Mouse (Mus musculus) lung, postnatal 25 days (tissue): ENCODE data around the gene Lmod2.

Experiments used
- DNase-seq: peaks from one replicate; pipeline ENCODE4 v3.0.0; 2022; ENCODE audit warnings: low spot score

The Lmod2 gene

DNA sequence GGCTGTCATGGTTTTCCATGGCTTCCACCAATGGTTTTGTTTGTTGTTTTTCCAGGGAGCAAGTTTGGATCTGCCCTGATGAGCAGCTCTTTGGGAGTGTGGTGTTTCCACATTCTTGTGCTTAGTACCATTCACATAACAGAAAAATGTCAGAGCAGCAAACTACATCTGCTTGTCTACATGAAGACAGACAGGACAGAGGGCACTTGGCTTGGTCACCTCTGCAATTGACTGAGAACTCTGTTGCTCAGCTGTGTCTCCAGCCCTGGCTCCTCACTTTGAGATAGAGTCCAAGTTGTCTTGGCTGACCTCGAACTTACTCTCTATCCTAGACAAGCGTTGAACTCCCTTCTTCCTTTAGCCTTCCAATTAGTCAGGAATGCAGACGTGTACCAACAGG is 4.8 kb downstream of the Lmod2 start:
- DNase-seq, result no peak

DNA sequence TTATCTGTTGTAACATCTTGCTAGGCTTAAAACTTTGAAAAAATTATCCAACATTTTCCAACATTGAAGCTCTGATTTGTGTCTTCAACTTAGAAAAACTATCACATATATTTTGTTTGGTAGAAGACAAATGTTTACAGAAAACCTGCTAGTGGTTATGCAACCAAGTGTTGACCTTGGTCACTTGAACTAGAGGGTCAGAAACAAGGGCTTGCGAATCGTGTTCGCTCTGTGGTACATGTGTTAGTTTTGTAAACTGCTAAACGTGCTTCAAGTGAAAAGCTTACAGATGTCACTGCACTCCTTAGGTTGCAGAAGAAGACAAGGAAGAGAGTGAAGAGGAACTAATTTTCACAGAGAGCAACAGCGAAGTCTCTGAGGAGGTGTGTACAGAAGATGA is 5.4 kb downstream of the Lmod2 start:
- no peak for DNase-seq

GRCm38 (mm10) chr6:24604289-24604688 is 6.7 kb downstream of the Lmod2 start:
- DNase-seq, result no peak

DNA sequence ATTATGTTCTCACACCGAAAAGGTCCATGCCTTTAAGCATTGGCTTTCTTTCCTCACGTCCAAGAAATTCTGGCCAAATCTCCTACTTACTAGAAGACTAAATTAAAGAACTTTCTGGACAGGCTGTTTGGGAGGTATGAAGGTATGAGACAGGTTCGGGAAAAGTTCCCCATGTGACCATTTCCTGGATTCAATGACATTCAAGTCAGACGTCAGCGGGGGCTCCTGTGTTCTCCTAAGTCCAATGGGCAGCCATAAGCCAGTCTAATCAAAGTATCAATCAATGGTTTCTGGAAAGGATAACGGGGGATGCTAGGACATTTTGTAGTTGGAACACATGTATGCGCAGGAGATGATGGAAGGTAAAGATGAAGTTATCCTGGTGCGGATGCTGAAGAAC is 8.1 kb downstream of the Lmod2 start:
- no peak for DNase-seq

- DNase-seq, result no peak
Measured at GRCm38 (mm10) chr6:24606512-24606911, 8.9 kb downstream of the Lmod2 start.

- DNase-seq, result no peak
Measured at GRCm38 (mm10) chr6:24607531-24607930, 10.0 kb downstream of the Lmod2 start.

DNA sequence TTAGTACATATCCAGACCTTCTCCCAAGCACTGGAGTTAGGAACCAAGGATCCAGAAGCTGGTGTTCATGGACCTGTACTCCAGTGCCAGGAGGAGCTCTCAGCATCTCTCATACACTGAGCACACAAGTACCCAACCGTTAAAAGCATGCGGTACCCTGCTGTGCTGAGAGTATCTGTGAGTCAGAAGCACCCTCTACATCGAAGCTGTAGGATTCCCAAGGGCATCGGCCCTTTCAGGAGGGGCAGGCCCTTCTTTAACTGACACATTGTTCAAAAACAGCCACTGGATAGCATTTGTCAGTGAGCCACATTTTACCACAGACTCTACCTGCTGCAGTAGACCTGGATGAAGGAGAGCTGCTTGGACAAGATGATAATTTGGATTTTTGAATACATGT is 10.6 kb downstream of the Lmod2 start:
- DNase-seq, result no peak

GRCm38 (mm10) chr6:24608682-24609081 is 11.1 kb downstream of the Lmod2 start:
- no peak for DNase-seq

DNA sequence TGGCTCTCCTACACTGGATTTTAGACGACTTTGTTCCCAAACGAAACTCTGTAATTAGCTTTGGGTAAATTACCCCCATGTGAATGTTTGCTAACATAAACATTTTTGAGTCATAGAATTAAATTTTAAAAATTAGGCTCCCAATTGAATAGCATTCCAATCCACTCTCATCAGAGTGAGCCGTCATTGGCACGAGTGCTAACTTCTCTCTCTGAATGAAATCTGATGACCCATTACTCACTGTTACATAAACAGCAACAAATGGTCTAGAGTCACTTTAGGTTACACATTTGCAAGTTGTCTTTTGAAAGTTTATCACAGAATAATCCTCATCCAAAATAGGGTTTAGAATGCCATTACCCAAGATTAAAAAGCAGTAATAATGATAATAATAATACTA is 12.0 kb downstream of the Lmod2 start:
- no peak for DNase-seq

DNA sequence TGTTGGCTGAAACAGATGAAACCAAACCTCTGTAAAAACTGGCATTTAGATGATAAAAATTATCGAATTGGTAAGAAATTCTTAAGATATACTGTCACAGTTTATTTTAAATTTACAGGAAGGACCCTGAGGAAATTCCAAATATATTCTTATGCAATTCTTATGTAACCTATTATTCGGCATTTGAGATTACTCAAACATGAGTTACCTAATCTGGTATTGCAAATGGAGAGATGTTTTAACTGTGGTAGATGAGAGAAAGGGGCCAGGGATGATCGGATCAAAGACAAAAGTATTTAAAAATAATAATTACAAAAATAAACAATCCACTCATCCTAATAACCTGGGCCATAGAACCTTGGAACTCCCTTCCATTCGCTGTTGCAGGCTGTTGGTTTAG is 12.8 kb downstream of the Lmod2 start:
- DNase-seq, result no peak

GRCm38 (mm10) chr6:24612074-24612755 is 14.7 kb downstream of the Lmod2 start:
- DNase-seq, result no peak

DNA sequence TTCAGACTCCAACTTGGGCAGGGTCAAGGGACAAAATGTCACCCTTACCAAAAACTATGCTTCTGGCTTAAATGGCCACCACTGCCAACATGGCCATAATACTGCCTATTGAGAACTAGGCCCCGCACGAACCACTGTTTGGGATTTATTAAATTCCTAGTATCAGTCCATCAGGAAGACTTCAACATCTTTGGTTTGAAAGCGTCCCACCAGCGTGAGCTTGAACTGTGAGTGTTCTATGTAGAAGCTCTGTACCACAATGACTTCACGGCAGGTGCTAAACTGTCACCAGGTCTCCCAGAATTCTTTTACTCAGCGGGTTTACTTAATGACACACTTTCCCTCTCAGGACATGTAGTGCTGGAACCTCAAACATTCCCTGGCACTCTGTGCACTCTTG is 15.8 kb downstream of the Lmod2 start:
- no peak for DNase-seq

- no peak for DNase-seq
Measured at GRCm38 (mm10) chr6:24613918-24614317, 16.4 kb downstream of the Lmod2 start.

- no peak for DNase-seq
Measured at GRCm38 (mm10) chr6:24616746-24617145, 19.2 kb downstream of the Lmod2 start.

DNA sequence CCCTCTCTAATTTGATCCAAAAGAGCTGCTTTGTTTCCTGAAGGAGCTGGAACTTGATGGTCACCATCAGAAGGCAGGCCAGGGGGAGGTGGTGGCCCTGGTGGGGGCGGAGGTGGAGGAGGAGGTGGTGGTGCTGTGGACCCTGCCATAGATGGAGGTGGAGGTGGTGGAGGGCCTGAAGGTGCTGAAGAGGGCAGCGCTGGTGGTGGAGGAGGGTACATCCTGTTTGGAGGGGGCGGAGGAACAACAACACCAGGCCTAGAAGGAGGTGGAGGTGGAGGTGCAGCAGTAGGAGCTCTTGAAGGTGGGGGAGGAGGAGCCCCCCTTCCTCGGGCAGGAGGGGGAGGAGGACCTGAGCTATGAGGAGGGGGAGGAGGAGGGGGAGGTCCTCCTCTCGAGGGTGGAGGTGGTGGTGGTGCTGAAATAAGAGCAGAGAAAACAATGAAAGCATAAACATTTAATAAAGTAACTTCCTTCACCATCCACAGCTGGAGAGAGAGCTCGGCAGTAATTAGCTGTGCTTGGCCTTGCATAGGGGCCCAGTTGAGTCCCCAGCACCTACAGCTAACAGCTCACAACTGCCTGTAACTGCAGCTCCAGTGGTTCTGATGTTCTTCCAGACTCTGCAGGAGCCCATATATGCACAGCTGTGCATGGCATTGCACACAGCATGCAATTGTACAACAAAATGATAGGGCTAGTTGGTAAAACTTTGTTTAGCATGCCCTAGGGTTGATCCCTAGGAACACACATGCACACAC is 21.9 kb downstream of the Lmod2 start:
- DNase-seq, result no peak

DNA sequence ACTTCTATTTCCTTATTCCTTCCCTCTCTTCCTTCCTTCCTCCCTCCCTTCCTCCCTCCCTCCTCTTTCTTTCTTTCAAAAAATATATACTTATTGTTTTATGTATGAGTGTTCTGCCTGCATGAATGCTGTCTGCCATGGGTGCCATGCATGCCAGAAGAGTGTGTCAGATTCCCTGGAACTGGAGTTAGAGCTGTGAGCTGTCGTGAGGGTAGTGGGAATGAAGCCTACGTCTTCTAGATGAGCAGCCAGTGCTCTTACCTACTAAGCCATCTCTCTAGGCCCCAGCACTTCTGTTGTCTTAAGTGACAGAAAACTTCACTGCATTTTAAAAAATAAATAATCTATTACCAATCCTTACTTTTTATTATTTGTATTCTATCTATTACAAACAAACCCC is 23.4 kb downstream of the Lmod2 start:
- no peak for DNase-seq

- no peak for DNase-seq
Measured at GRCm38 (mm10) chr6:24622098-24622497, 24.5 kb downstream of the Lmod2 start.

DNA sequence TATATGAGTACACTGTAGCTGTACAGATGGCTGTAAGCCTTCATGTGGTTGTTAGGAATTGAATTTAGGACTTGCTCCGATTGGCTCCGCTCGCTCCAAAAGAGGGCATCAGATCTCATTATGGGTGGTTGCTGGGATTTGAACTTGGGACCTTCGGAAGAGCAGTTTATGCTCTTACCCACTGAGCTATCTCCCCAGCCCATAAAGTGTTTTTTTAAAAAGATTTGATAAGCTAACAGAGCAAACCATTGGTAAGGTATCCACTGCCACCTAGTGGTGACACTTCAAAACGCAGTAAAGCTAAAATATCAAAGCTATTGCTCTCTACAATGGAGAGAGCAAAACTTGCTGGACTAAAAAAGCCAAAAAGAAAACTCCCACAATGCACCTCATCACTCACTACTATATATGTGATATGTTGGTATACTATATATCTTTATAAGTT is 30.0 kb downstream of the Lmod2 start:
- peak; percentile 58 for DNase-seq

DNA sequence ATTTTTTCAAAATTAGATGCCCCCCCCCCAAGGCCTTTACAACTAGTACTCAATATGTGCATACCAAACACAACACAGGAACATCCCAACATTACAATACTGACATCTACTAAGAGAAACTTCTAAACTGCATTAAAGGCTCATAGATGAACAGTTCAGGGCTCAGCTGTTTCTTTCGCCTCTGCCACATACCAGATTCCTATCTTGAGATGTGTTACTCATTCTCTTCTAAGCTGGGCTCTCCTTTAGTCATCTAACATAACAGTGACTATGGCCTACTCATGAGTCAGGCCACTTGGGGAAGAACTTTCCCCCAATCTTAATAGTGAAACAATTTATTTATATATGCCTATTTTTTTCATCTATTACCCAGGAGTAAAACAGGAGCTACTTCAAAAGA is 30.9 kb downstream of the Lmod2 start:
- no peak for DNase-seq

DNA sequence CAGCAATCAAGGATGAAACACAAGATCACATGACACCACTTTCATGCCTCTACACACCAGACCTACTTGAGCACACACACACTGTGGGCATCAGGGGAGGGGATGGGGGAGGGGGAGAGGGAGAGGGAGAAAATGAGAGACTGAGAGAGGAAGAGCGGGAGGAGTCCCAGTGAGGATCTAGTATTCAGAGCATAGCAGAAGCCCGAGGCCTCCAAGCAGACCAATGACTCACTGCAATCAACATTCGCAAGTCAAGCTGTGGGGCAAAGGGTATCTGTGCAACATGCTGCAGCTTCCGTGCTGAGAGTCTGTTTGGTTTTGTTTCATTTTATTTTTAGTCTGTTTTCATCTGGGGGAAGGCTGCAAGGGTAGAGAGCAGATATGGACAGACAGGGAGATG is 34.5 kb downstream of the Lmod2 start:
- DNase-seq, result no peak

DNA sequence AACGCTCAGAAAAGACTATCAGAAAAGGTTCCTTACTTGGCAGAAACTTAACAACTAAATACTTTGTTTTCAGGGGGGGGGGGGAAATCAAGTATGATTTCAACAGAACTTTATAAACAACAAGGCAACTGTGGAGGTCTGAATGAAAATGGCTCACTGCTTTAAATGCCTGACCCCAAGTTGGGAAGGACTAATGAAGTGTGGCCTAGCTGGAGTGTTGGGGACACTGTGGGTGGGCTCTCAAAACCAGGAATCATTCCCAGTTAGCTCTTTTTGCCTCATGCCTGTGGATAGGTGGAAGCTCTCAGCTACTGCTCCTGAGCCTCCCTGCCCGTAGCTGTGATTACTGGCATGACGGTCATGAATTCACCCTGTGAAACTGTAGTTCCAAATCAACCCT is 36.5 kb downstream of the Lmod2 start:
- no peak for DNase-seq

DNA sequence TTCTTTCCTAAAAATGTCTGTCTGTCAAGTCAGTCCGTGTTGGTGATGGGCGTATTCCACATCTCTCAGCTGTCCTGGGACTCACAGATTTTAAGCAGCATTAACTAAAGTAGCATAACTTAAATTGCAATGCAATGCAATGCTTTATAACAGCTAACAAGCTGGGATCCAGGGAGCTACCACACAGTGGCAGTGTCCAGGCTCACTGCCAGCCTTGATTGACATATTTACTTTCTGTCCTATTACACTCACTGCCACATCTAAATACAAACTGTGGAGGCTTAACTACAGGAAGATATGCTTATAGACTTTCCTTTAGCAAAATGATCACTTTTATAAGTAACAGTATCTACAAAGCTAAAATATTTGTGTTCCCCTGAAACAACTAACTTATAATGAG is 38.3 kb downstream of the Lmod2 start:
- no peak for DNase-seq

DNA sequence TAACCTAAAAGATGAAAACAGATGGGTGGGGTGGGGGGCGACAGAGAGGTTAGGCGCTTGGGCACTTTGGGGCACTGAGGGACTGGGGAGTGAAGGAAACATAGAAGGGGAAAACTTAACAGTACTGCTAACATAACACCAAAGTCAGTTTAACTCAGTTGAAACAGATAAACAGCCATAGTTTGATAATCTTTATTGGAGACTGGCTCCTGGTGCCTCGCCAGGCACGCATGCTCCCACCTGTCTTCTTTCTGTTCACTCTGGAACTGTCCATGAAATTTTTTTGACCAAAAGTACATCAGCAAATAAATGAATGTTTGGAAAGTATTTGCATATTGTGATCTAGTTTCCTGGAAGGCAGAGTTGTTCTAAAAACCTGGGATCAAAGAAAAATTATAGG is 43.7 kb downstream of the Lmod2 start:
- DNase-seq, result no peak

- no peak for DNase-seq
Measured at GRCm38 (mm10) chr6:24642161-24642560, 44.6 kb downstream of the Lmod2 start.
